Mouse (Mus musculus) liver, embryonic 16.5 days (tissue): ENCODE data around the gene Pcyt2. TPM values are rescaled to one million over a fixed set of nuclear protein-coding genes. Genes with fewer than 3 reads are reported as not detected.
A peak's percentile ranks its signal among the peaks of the same experiment; 100 is the strongest.

ENCODE experiments used
- ATAC-seq: fragments of 200-750 bp; cut with Nextera tagmentation; 2 replicates; pipeline ENCODE4 v1.8.0; 2017; ENCODE audit warnings: low read depth, mild to moderate bottlenecking, moderate number of reproducible peaks, moderate library complexity
- H3K27ac ChIP-seq: fragments of 300-500 bp; sonication (generic); 2 replicates; pipeline ENCODE4 v1.5.1; 2014; ENCODE audit warnings: mild to moderate bottlenecking, low read length
- H3K27me3 ChIP-seq: fragments of 300-500 bp; sonication (generic); 2 replicates; pipeline ENCODE4 v1.6.1; 2014; ENCODE audit warnings: low read depth, low read length, mixed read lengths; ENCODE audit not compliant: control insufficient read depth, insufficient read depth
- H3K36me3 ChIP-seq: fragments of 300-500 bp; sonication (generic); 2 replicates; pipeline ENCODE4 v1.6.1; 2014; ENCODE audit warnings: mild to moderate bottlenecking; ENCODE audit not compliant: control insufficient read depth, insufficient read depth
- H3K4me1 ChIP-seq: fragments of 300-500 bp; sonication (generic); 2 replicates; pipeline ENCODE4 v1.6.1; 2014; ENCODE audit warnings: low read depth, low read length, mixed read lengths; ENCODE audit not compliant: control insufficient read depth
- H3K4me2 ChIP-seq: fragments of 300-500 bp; sonication (generic); 2 replicates; pipeline ENCODE4 v1.6.1; 2014; ENCODE audit warnings: low read depth, low read length, mixed read lengths
- H3K4me3 ChIP-seq: fragments of 300-500 bp; sonication (generic); 2 replicates; pipeline ENCODE4 v1.5.1; 2014; ENCODE audit warnings: low read depth, mild to moderate bottlenecking, low read length
- H3K9ac ChIP-seq: fragments of 300-500 bp; sonication (generic); 2 replicates; pipeline ENCODE4 v1.6.1; 2014; ENCODE audit warnings: low read depth, low read length
- H3K9me3 ChIP-seq: fragments of 300-500 bp; sonication (generic); replicated peaks from 2 replicates; pipeline ENCODE4 v1.6.1; 2016; ENCODE audit warnings: low read length; ENCODE audit not compliant: control insufficient read depth
- WGBS: fragments of 180-500 bp; shearing (Covaris S2); extraction: QIAGEN DNeasy Blood & Tissue Kit; methylation state at CpG from one replicate; pipeline ENCODE4 v1.1.7; 2014; ENCODE audit not compliant: insufficient replicate concordance; 5-methylcytosine and 5-hydroxymethylcytosine counted together
- polyA plus RNA-seq: library from polyadenylated mRNA; unstranded; fragments of >200 nt; fragmentation: Nextera tagmentation; extraction: Ambion mirVana; gene quantifications from 2 replicates; pipeline ENCODE4 v1.2.1, GENCODE M21; 2015

Pcyt2 gene
- polyA plus RNA-seq, 1 experiment from 2014 or later, result 184 TPM

DNA sequence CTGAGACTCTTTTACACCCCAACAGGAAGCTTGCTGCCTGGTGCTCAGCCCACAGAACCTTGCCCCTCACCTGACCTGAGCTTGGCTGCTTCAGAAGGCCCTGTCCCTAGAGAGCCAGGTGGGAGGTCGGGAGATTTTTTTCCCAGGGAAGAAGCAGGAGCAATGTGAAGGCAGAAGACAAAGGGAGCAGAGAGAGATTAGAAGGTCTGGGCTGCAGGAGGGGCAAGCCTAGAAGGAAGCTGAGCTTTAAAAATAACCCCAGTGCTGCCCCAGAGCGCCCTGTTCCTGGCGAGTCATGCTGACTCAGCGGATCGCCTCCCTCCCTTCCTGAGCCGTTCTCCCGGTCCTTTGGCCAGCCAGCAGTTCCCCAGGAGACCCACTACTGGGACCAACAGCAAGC, 12.2 kb upstream of the Pcyt2 start:
- Histone ChIP-seq H3K27ac (peak overlapping the region; percentile 100), H3K4me1 (peaks cover 77% of the 10 kb centered on the region), H3K9me3 (no peaks in the 10 kb centered on the region), H3K4me3 (peak overlapping the region; percentile 84), H3K4me2 (peak overlapping the region; percentile 94), H3K27me3 (no peaks in the 10 kb centered on the region), H3K36me3 (peaks cover 8% of the 10 kb centered on the region), H3K9ac (peak overlapping the region; percentile 97)
- ATAC-seq, result peak; percentile 54
- 9% methylated on average over 7 of the region's 7 CpGs for WGBS

DNA sequence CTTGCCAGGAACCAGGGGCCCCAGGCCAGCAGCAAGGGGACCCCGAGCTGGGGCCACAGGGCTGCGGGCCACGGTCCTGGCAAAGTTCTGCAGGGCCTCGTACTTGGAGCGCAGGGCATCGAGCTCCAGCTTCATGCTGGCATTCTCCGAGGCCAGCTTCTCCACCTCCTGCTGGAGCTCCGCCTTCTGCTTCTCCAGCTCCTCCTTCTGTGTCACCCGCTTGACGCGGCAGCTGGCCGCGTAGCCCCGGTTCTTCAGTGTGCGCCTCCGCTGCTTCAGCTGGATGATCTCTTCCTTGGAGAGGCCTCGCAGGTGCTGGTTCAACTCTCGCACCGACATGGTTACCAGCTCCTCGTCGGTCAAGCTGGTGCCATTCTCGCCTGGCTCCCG, 11.6 kb upstream of the Pcyt2 start:
- peak overlapping the region; percentile 100 for H3K27ac ChIP-seq
- peak; percentile 7; the same call in 1 of the 2 replicates for ATAC-seq
- peaks cover 76% of the 10 kb centered on the region for H3K4me1 ChIP-seq
- peak overlapping the region; percentile 94 for H3K4me2 ChIP-seq
- WGBS, result 27% methylated on average over 23 of the region's 23 CpGs
- H3K27me3 ChIP-seq, result no peaks in the 10 kb centered on the region
- H3K4me3 ChIP-seq, result peak overlapping the region; percentile 84
- peaks cover 8% of the 10 kb centered on the region for H3K36me3 ChIP-seq
- H3K9me3 ChIP-seq, result no peaks in the 10 kb centered on the region
- peak overlapping the region; percentile 97 for H3K9ac ChIP-seq

DNA sequence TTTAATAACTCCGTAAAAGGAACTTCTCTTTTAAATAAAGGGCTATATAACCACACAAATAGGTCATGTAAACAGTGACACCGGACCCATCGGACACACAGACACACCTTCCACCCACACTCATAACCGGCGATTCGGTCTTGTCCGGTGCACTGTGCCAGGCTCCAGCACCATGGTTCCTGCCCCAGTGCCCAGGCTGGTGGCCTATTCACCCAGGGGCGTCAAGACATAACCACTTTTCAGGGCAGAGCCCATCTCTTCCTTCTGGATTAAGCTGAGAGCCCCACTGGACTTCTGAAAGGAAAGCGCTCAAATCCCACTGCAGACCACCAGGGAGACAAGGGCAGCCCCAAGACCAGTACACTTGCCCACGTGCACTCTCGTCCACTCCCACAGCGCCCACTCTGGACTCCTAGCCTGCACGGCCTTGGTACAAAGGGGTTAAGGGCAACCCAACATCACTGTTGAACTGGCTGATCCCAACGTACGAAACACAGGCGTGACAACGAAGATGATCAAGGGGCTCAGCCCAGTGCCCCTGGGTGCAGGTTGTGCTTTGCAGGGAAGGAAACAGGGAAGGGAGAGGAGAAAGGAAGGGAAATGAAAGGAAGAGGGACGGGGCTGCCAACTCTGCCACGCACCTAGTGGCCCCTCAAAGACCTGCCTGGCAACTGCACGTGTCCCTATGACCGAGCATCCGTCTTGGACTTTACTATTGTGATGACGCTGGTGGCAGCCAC, 11.0 kb upstream of the Pcyt2 start:
- Histone ChIP-seq H3K4me1 (peaks cover 74% of the 10 kb centered on the region), H3K27ac (peak overlapping the region; percentile 100), H3K4me3 (peak overlapping the region; percentile 84), H3K27me3 (no peaks in the 10 kb centered on the region), H3K36me3 (peaks cover 8% of the 10 kb centered on the region), H3K4me2 (peak overlapping the region; percentile 94), H3K9me3 (no peaks in the 10 kb centered on the region), H3K9ac (peak overlapping the region; percentile 97)
- ATAC-seq, result no peak
- 82% methylated on average over 23 of the region's 23 CpGs for WGBS

DNA sequence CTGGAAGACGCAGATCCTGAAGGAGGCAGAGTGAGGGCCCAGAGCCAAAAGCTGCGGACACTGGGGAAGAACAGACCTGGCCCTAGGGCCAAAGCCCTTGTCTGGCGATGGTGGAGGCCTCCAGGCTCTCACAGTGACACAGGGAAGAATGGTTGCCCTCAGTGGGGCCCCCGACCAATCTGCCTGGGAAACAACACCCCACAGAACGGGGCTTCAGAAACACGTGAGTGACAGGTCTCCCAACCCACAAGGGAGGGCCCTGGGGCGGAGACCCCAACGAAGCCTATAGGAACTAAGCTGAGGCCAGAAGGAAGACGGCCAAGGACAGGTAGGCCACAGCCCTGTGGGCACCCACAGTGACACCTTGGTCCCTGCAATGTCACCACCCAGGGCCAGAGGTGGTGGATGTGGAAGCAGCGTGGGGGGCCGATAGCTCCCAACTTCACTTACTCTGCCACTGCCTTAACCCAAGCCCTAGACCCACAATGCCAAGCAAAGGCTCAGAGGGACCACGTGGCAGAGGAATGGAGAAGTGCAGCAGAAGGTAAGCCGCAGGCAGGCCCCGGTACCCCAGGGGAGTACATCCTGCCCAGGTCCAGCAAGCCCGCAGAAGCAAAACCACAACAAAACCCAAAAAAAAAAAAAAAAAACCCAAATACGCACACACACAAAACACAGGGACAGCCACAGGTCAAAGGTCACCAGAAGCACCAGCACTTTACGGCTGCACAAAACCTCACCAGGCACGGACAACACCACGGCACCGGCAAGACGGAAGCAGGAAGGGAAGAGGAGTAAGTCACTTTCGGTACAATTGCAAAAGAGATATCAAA, 9.9 kb upstream of the Pcyt2 start:
- peaks cover 13% of the 10 kb centered on the region for H3K36me3 ChIP-seq
- ATAC-seq, result no peak
- 40% methylated on average over 22 of the region's 22 CpGs for WGBS
- H3K9me3 ChIP-seq, result no peaks in the 10 kb centered on the region
- 0 out of 2 replicates have a peak overlapping the region, but pooled peaks have one; percentile 1 for H3K9ac ChIP-seq
- peak overlapping the region; percentile 42 for H3K4me2 ChIP-seq
- peaks cover 78% of the 10 kb centered on the region for H3K4me1 ChIP-seq
- H3K27ac ChIP-seq, result peak overlapping the region; percentile 31; the same call in 1 of the 2 replicates
- H3K4me3 ChIP-seq, result peak overlapping the region; percentile 19; the same call in 1 of the 2 replicates
- no peaks in the 10 kb centered on the region for H3K27me3 ChIP-seq

DNA sequence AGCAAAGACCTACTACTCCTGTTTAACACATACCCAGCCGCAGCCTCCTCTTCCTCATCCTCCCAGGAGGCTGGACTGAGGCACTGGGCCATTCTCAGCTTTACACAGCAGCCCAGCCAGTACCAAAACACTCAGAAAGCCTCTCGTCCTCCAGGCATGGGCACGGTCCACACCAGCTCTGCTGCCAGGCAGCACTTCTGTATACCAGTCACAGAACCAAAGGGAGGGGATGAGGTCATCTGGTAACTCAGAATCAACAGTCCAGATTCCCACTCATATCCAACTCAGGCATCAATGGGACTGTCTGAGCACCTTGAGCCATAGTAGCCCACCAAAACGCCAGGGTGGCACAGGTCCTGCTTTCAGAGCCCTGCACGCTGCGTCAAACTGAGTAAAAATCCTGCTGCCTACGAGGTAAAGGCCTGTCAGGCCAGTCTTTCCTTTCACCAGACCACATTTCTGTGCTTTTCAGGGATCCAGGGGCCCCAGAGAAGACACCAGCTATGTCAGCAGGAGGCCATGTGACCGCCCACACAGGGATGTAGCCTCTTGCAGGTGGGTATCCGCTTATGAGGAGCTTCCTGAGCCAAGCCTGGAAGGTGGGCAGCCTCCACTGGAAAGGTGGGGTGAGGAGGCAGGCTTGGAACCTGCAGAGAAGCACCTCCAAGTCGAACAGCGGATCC, 9.2 kb upstream of the Pcyt2 start:
- Histone ChIP-seq H3K27ac (no peak overlapping the region), H3K4me3 (no peak overlapping the region), H3K4me2 (no peak overlapping the region), H3K9ac (no peak overlapping the region), H3K36me3 (peaks cover 18% of the 10 kb centered on the region), H3K9me3 (no peaks in the 10 kb centered on the region), H3K27me3 (no peaks in the 10 kb centered on the region), H3K4me1 (peaks cover 73% of the 10 kb centered on the region)
- no peak for ATAC-seq
- 80% methylated on average over 11 of the region's 11 CpGs for WGBS

DNA sequence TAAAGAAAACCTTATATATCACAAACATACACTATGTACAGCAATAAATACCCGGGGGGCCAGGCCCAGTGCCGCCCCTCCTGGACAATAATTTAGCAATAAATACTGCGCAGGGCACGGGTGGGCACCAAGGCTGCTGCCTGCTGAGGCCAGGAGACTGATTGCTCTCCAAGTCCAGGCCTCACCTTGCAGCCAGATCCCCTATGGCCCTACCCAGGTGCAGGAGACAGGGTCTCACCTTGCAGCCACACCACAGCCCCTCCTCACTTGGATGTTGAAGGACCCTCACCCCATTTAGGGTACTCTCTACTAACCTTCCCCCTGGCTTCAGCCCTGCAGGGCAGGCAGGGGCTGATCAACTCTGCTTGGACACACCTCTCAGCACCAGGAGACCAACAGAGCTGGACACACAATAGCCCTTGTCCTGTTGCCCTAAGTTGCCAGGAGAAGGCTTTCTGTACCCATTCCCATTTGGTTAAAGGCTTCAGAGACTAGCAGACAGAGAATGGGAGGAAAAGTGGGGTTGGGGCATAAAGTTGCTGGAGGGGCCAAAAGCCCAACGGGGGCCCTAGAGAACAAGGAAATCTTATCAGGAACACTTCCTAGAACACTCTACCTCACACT, 7.5 kb upstream of the Pcyt2 start, which contains the start of gene Sirt7:
Gene Sirt7, minus strand, starts transcription at position 89 of the 624 bp plus-strand sequence.
- Histone ChIP-seq H3K4me1 (peaks cover 57% of the 10 kb centered on the region), H3K4me2 (peak within 1 kb of the TSS; percentile 79)
- 9% methylated on average over 5 of the region's 5 CpGs for WGBS

DNA sequence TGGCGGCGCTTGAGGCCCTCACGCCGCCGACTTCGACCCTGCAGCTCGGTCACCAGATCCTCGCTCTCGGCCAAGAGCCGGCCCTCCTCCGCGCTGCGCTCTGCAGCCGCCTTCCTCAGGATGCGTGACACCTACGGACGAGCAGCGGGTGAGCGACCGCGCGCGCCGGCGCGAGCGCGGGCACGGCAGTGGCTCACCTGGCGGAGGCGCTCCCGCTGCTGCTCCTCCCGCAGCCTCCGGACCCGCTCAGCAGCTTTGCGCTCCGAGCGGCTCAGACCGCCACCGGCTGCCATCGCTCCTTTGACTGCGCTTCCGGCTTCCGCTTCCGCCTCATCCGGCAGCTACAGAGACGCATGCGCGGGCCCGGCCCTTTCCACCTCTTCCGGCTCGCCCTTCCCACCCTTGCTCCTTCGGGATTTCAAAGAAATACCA, 7.0 kb upstream of the Pcyt2 start:
- peak overlapping the region; percentile 90 for H3K4me3 ChIP-seq
- peak overlapping the region; percentile 91 for H3K9ac ChIP-seq
- H3K9me3 ChIP-seq, result no peaks in the 10 kb centered on the region
- peaks cover 37% of the 10 kb centered on the region for H3K36me3 ChIP-seq
- H3K4me1 ChIP-seq, result peaks cover 52% of the 10 kb centered on the region
- H3K27ac ChIP-seq, result peak overlapping the region; percentile 92
- WGBS, result under 1% methylated on average over 51 of the region's 53 CpGs
- ATAC-seq, result peak; percentile 62
- H3K27me3 ChIP-seq, result no peaks in the 10 kb centered on the region
- peak overlapping the region; percentile 79 for H3K4me2 ChIP-seq

More for the DNA sequence above, 7.5 kb upstream of the Pcyt2 start, which contains the start of gene Sirt7:
- Histone ChIP-seq H3K9me3 (no peaks in the 10 kb centered on the region), H3K4me3 (peak within 1 kb of the TSS; percentile 90), H3K9ac (peak within 1 kb of the TSS; percentile 91), H3K27me3 (no peaks in the 10 kb centered on the region), H3K27ac (peak within 1 kb of the TSS; percentile 92), H3K36me3 (peaks cover 32% of the 10 kb centered on the region)
- no peak for ATAC-seq

DNA sequence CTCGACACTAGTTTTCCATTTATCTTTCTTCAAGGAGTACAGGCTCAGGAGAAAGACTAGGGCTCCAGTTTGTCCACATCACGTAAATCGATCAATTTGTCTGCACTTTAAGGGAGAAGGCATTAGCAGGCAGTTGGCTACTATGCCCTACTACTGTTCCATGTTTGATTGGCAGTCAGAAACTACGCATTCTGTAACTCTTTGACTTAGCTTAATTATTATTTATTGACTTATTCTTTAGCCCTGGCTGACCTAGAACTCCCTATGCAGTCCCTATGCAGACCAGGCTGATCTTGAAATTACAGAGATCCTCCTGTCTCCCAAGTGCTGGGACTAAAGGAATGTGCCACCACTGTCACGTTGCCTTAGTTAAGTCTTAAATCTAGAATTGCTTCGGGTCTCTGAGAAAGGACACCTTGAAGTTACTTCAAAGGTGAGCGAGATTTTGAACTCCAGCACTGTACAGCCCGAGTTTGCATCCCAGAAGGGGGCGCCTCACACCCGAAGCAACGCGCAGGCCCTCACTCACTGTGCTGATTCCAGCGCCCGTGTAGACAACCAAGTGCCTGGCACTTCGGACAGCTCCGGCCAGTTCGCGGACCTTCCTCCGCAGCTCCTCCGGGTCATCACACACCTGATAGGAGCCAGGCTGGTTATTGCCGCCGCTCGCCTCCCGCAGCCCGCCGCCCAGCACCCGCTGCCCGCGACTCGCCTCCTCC, 6.4 kb upstream of the Pcyt2 start:
- 10% methylated on average over 29 of the region's 30 CpGs for WGBS
- H3K4me1 ChIP-seq, result peaks cover 46% of the 10 kb centered on the region

More for the DNA sequence above, 6.4 kb upstream of the Pcyt2 start:
- H3K27ac ChIP-seq, result peak overlapping the region; percentile 92
- H3K27me3 ChIP-seq, result no peaks in the 10 kb centered on the region
- no peaks in the 10 kb centered on the region for H3K9me3 ChIP-seq
- H3K36me3 ChIP-seq, result peaks cover 42% of the 10 kb centered on the region
- H3K4me3 ChIP-seq, result peak overlapping the region; percentile 90
- ATAC-seq, result peak; percentile 80
- peak overlapping the region; percentile 79 for H3K4me2 ChIP-seq
- H3K9ac ChIP-seq, result peak overlapping the region; percentile 91
